Mouse (Mus musculus) forebrain, postnatal 0 days (tissue): ENCODE measurements at regions not wholly inside any gene's neighbourhood (a gene's known extent, or its start where the extent isn't known, plus 50 kb on each side); places are given as distances from the start of the nearest gene placed in this dataset.

Source experiments
- ATAC-seq: fragments of 200-750 bp; cut with Nextera tagmentation; 2 replicates; pipeline ENCODE4 v1.8.0; 2017; ENCODE audit warnings: mild to moderate bottlenecking, moderate library complexity
- DNase-seq: peaks from one replicate; pipeline ENCODE4 v3.0.0-alpha.2; 2015
- H3K27ac ChIP-seq: fragments of 300-500 bp; sonication (generic); 2 replicates; pipeline ENCODE4 v1.5.1; 2014; ENCODE audit warnings: low read depth, mild to moderate bottlenecking, antibody characterized with exemption, low read length, moderate library complexity, mixed read lengths
- H3K27me3 ChIP-seq: fragments of 300-500 bp; sonication (generic); 2 replicates; pipeline ENCODE4 v1.6.1; 2014; ENCODE audit warnings: mild to moderate bottlenecking, low read length, mixed read lengths; ENCODE audit not compliant: insufficient read depth
- H3K36me3 ChIP-seq: fragments of 300-500 bp; sonication (generic); 2 replicates; pipeline ENCODE4 v1.6.1; 2014; ENCODE audit warnings: mild to moderate bottlenecking, moderate library complexity; ENCODE audit not compliant: insufficient read depth
- H3K4me1 ChIP-seq: fragments of 300-500 bp; sonication (generic); 2 replicates; pipeline ENCODE4 v1.6.1; 2014; ENCODE audit warnings: antibody characterized with exemption; ENCODE audit not compliant: insufficient read depth
- H3K4me2 ChIP-seq: fragments of 300-500 bp; sonication (generic); 2 replicates; pipeline ENCODE4 v1.6.1; 2014; ENCODE audit warnings: low read depth, mild to moderate bottlenecking, moderate library complexity
- H3K4me3 ChIP-seq: fragments of 300-500 bp; sonication (generic); 2 replicates; pipeline ENCODE4 v1.5.1; 2014; ENCODE audit warnings: low read depth, low read length, mixed read lengths
- H3K9ac ChIP-seq: fragments of 300-500 bp; sonication (generic); 2 replicates; pipeline ENCODE4 v1.6.1; 2014; ENCODE audit warnings: mild to moderate bottlenecking
- H3K9me3 ChIP-seq: fragments of 300-500 bp; sonication (generic); 2 replicates; pipeline ENCODE4 v1.6.1; 2016; ENCODE audit warnings: low read length
- CTCF ChIP-seq: sonication (generic); IDR thresholded peaks from 2 replicates; pipeline ENCODE4 v1.5.1; 2016; ENCODE audit warnings: antibody characterized with exemption, control low read depth, low read depth
- WGBS: fragments of 180-500 bp; shearing (Covaris S2); extraction: QIAGEN DNeasy Blood & Tissue Kit; methylation state at CpG from one replicate; pipeline ENCODE4 v1.1.7; 2014; 5-methylcytosine and 5-hydroxymethylcytosine counted together

GRCm38 (mm10) chr3:139985830-139986481, 780.5 kb downstream of the Stpg2 start:
- Histone ChIP-seq H3K9ac (no peak overlapping the region), H3K36me3 (no peaks in the 10 kb centered on the region), H3K4me3 (no peak overlapping the region), H3K9me3 (no peaks in the 10 kb centered on the region), H3K4me2 (no peak overlapping the region), H3K27me3 (no peaks in the 10 kb centered on the region), H3K4me1 (no peaks in the 10 kb centered on the region), H3K27ac (no peak overlapping the region)
- WGBS: 81% methylated on average over 4 of the region's 4 CpGs
- ATAC-seq: no peak
- DNase-seq: no peak
- no peak for TF ChIP-seq CTCF

- Histone ChIP-seq H3K27me3 (no peaks in the 10 kb centered on the region), H3K4me3 (no peak overlapping the region), H3K4me1 (no peaks in the 10 kb centered on the region), H3K36me3 (no peaks in the 10 kb centered on the region), H3K4me2 (no peak overlapping the region), H3K9me3 (no peaks in the 10 kb centered on the region), H3K27ac (no peak overlapping the region), H3K9ac (no peak overlapping the region)
- TF ChIP-seq CTCF: no peak
- ATAC-seq: no peak
- WGBS: 75% methylated on average over 1 of the region's 1 CpGs
- no peak for DNase-seq
Observed at GRCm38 (mm10) chr3:139988938-139989337, 783.4 kb downstream of the Stpg2 start.

GRCm38 (mm10) chr3:139989380-139989779, 783.9 kb downstream of the Stpg2 start:
- DNase-seq (no peak), ATAC-seq (no peak)
- H3K4me3 ChIP-seq: no peak overlapping the region
- H3K4me2 ChIP-seq: no peak overlapping the region
- no peak overlapping the region for H3K9ac ChIP-seq
- no peak overlapping the region for H3K27ac ChIP-seq
- no peaks in the 10 kb centered on the region for H3K4me1 ChIP-seq
- no peak for TF ChIP-seq CTCF
- H3K9me3 ChIP-seq: no peaks in the 10 kb centered on the region
- no peaks in the 10 kb centered on the region for H3K27me3 ChIP-seq
- H3K36me3 ChIP-seq: no peaks in the 10 kb centered on the region

- Histone ChIP-seq H3K4me1 (no peaks in the 10 kb centered on the region), H3K36me3 (no peaks in the 10 kb centered on the region), H3K27me3 (no peaks in the 10 kb centered on the region), H3K9ac (no peak overlapping the region), H3K4me2 (no peak overlapping the region), H3K4me3 (no peak overlapping the region), H3K27ac (no peak overlapping the region), H3K9me3 (no peaks in the 10 kb centered on the region)
- WGBS: 84% methylated on average over 2 of the region's 2 CpGs
- ATAC-seq (no peak), DNase-seq (no peak)
- TF ChIP-seq CTCF: no peak
Observed at GRCm38 (mm10) chr3:140012522-140012921, 807.0 kb downstream of the Stpg2 start.

- H3K27me3 ChIP-seq: no peaks in the 10 kb centered on the region
- H3K4me2 ChIP-seq: no peak overlapping the region
- 90% methylated on average over 3 of the region's 3 CpGs for WGBS
- no peak overlapping the region for H3K9ac ChIP-seq
- no peak overlapping the region for H3K27ac ChIP-seq
- no peaks in the 10 kb centered on the region for H3K36me3 ChIP-seq
- no peaks in the 10 kb centered on the region for H3K9me3 ChIP-seq
- no peak for TF ChIP-seq CTCF
- DNase-seq (no peak), ATAC-seq (no peak)
- no peak overlapping the region for H3K4me3 ChIP-seq
- no peaks in the 10 kb centered on the region for H3K4me1 ChIP-seq
Observed at GRCm38 (mm10) chr3:140034101-140034500, 828.6 kb downstream of the Stpg2 start.

- no peak for DNase-seq
Observed at GRCm38 (mm10) chr3:140035142-140035541, 829.6 kb downstream of the Stpg2 start.

GRCm38 (mm10) chr3:140044898-140045297, 839.4 kb downstream of the Stpg2 start:
- Histone ChIP-seq H3K27ac (no peak overlapping the region), H3K4me3 (no peak overlapping the region), H3K4me1 (no peaks in the 10 kb centered on the region), H3K27me3 (no peaks in the 10 kb centered on the region), H3K4me2 (no peak overlapping the region), H3K36me3 (no peaks in the 10 kb centered on the region), H3K9me3 (no peaks in the 10 kb centered on the region), H3K9ac (no peak overlapping the region)
- TF ChIP-seq CTCF: no peak
- no peak for ATAC-seq
- DNase-seq: no peak

More at GRCm38 (mm10) chr3:140035142-140035541, 829.6 kb downstream of the Stpg2 start:
- Histone ChIP-seq H3K27me3 (no peaks in the 10 kb centered on the region), H3K36me3 (no peaks in the 10 kb centered on the region), H3K4me1 (no peaks in the 10 kb centered on the region), H3K4me3 (no peak overlapping the region), H3K4me2 (no peak overlapping the region), H3K27ac (no peak overlapping the region), H3K9ac (no peak overlapping the region), H3K9me3 (no peaks in the 10 kb centered on the region)
- no peak for TF ChIP-seq CTCF
- no peak for ATAC-seq
- 28% methylated on average over 2 of the region's 2 CpGs for WGBS
